Mouse (Mus musculus): ENCODE data around the gene Pi4k2a.

DNA sequence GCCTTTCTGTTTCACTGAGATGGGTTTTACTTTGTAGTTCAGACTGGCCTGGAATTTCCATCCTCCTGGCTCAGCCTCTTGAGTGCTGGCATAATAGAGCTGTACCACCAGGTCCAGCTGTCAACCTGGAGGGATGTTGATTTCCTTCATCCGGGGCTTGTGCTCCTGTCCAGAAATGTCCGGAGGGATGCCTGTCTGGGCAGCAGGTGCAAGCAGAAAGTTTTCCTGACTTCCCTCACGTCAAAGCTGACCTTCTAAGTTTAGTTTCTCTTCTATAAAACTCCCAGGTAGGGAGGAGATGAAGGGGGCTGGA, 40.0 kb downstream of the Pi4k2a start:
- no peak for TF ChIP-seq NELFE (IDR thresholded peaks at IDR 0.05; ENCODE audit: low read depth, low read length)
- TF ChIP-seq RCOR1 (conservative IDR thresholded peaks at IDR 0.05; ENCODE audit: low read depth, low read length): no peak
- TF ChIP-seq CTCF (conservative IDR thresholded peaks at IDR 0.05 in 1 of 2, IDR thresholded peaks at IDR 0.05 in 1 of 2; ENCODE audit: low read depth in 2 of 2, low read length in 2 of 2): no peak
- TF ChIP-seq MAFK (IDR thresholded peaks at IDR 0.05; ENCODE audit: insufficient replicate concordance, low read length): no peak
- no peak for TF ChIP-seq POLR2A (IDR thresholded peaks at IDR 0.05; ENCODE audit: low read depth, low read length)
- no peak for TF ChIP-seq CHD1 (IDR thresholded peaks at IDR 0.05; ENCODE audit: low read depth, low read length)
- TF ChIP-seq MAX (IDR thresholded peaks at IDR 0.05; ENCODE audit: low read length): no peak
- TF ChIP-seq BHLHE40 (IDR thresholded peaks at IDR 0.05; ENCODE audit: low read depth, low read length): no peak
- TF ChIP-seq POLR2AphosphoS2 (IDR thresholded peaks at IDR 0.05; ENCODE audit: low read depth, low read length): no peak
- TF ChIP-seq RAD21 (IDR thresholded peaks at IDR 0.05; ENCODE audit: low read depth, low read length): no peak
- no peak for TF ChIP-seq SMC3 (IDR thresholded peaks at IDR 0.05; ENCODE audit: low read depth, low read length)
- TF ChIP-seq HCFC1 (IDR thresholded peaks at IDR 0.05; ENCODE audit: low read depth, low read length): no peak
